Mouse (Mus musculus): Measurements from ENCODE around the gene Rsc1a1.

- TF ChIP-seq GATA1 (IDR thresholded peaks at IDR 0.05; ENCODE audit: borderline replicate concordance, low read length) (no peak), FLI1 (IDR thresholded peaks at IDR 0.05; ENCODE audit: low read length) (no peak)
Measured at GRCm38 (mm10) chr4:141653044-141653443, 32.4 kb downstream of the Rsc1a1 start.
